ENCODE assay signal across 40 mouse cellular contexts in the genomic region with DNA sequence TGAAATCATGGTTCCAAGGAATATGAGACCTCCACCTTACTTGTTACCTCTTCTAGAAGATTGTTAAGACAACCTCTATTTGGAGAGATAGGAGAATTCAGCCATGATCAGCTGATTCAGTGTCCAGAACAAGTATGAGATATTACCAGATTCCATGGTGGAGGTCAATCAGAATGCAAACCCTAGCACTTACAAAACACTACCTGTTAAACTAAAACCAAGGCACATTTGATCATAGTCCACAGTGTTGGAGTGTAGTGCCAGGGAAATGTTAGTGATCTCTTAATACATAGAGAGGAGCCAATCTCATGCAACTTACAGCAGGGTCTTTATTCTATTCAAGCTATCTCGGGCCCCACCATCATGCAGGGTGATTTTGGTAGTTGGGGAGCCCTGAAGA. TPM values are rescaled to one million over a fixed set of nuclear protein-coding genes. Genes with fewer than 3 reads are reported as not detected.
"Had no signal": no experiment of that assay in that cellular context is flagged by ENCODE, and none has a peak within 500 bp of the region (broad histone marks: within the 10 kb centered on the region; RNA-seq: fewer than 3 reads in every experiment).

No protein-coding gene starts in this region.

RNA-seq across cellular contexts. Expression of gene Gm10697, which starts 42.6 kb away (rescaled TPM):
- total RNA-seq: left cerebral cortex, adult 8-10 months; left cerebral cortex, postnatal 10 days; left cerebral cortex, postnatal 14 days; left cerebral cortex, postnatal 25 days; left cerebral cortex, postnatal 36 days; left cerebral cortex, postnatal 4 days; megakaryocyte progenitor cell, adult 5-6 weeks; megakaryocyte, adult 5-6 weeks; megakaryocyte-erythroid progenitor cell, adult 5-6 weeks; midbrain, postnatal 0 days; monocyte, adult 5-6 weeks had no signal
- polyA plus RNA-seq: limb, embryonic 10.5 days; limb, embryonic 11.5 days; limb, embryonic 12.5 days; limb, embryonic 13.5 days; limb, embryonic 14.5 days; limb, embryonic 15.5 days; liver, embryonic 11.5 days; liver, embryonic 12.5 days; liver, embryonic 13.5 days; liver, embryonic 14.5 days; liver, embryonic 15.5 days; liver, embryonic 16.5 days; liver, postnatal 0 days; lung, adult 2 months; lung, embryonic 14.5 days; lung, embryonic 15.5 days; lung, embryonic 16.5 days; lung, postnatal 0 days; macrophage; midbrain, embryonic 10.5 days; midbrain, embryonic 11.5 days; midbrain, embryonic 12.5 days; midbrain, embryonic 13.5 days; midbrain, embryonic 14.5 days; midbrain, embryonic 15.5 days; midbrain, embryonic 16.5 days; midbrain, postnatal 0 days; myocyte; neural tube, embryonic 11.5 days; neural tube, embryonic 12.5 days had no signal
